Mouse (Mus musculus): ENCODE data around the gene Fbxl16. TPM values are rescaled to one million over a fixed set of nuclear protein-coding genes. Genes with fewer than 3 reads are reported as not detected.

Gene Fbxl16
- polyA plus RNA-seq, 1 experiment: 6.0 TPM

DNA sequence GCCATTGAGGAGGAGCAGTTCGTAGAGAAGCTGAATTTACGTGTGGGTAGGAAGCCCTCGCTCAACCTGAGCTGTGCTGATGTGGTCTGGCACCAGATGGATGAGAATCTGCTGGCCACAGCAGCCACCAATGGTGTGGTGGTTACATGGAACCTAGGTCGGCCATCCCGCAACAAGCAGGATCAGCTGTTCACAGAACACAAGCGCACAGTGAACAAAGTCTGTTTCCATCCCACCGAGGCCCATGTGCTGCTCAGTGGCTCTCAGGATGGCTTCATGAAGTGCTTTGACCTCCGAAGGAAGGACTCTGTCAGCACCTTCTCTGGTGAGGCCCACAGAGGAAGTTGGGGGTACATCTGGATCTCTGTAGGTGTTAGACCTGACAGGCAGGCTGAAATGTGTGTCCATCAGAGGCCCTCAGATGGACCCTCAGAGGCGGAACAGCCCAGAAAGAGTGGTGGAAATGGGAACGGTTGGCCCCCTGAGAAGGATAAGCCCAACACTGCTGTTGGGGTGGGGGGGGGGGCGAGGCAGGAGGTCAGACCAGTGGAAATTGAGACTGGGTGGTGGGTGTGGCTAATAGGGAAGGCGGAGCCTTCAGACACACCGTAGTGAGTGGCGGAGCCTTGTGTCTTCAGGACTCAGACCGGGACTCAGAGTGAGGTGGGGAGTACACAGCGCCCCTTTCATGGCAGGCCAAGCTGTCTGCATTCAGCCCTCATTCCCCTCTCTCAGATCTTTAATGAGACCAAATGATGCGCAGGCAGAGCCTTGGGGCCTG, 15.7 kb downstream of the Fbxl16 start:
- TF ChIP-seq MYOD1 (IDR thresholded peaks at IDR 0.05; ENCODE audit: control insufficient read depth in 1 of 3, insufficient read length in 2 of 3, low read depth in 2 of 3) (no peak), MYOG (IDR thresholded peaks at IDR 0.05; ENCODE audit: control insufficient read depth in 1 of 3, insufficient read depth in 1 of 3, insufficient read length in 2 of 3, low read depth in 2 of 3) (no peak), MAX (IDR thresholded peaks at IDR 0.05; ENCODE audit: low read depth) (no peak), USF1 (IDR thresholded peaks at IDR 0.05; ENCODE audit: low read depth) (no peak), TCF3 (IDR thresholded peaks at IDR 0.05; ENCODE audit: insufficient read length, low read depth) (no peak), POLR2AphosphoS2 (IDR thresholded peaks at IDR 0.05; ENCODE audit: insufficient read length, low read depth) (no peak), POLR2A (IDR thresholded peaks at IDR 0.05; ENCODE audit: insufficient read length, low read depth) (no peak), CEBPB (IDR thresholded peaks at IDR 0.05; ENCODE audit: insufficient read depth, poor library complexity, severe bottlenecking) (no peak), E2F4 (IDR thresholded peaks at IDR 0.05; ENCODE audit: insufficient read depth) (no peak), REST (IDR thresholded peaks at IDR 0.05; ENCODE audit: insufficient read depth, insufficient read length) (no peak), TCF12 (IDR thresholded peaks at IDR 0.05; ENCODE audit: insufficient read depth, poor library complexity, severe bottlenecking) (no peak), SRF (IDR thresholded peaks at IDR 0.05; ENCODE audit: control insufficient read depth, insufficient read length, low read depth) (no peak)
- Histone ChIP-seq H3K4me3 (peak overlapping the region; percentile 32), H3K27me3 (ENCODE audit: control insufficient read depth, insufficient read depth, insufficient read length) (no peaks in the 10 kb centered on the region), H3K4me2 (ENCODE audit: low read depth) (peak overlapping the region; percentile 88), H3K79me2 (ENCODE audit: control insufficient read depth, insufficient read depth) (peaks cover 5% of the 10 kb centered on the region), H3ac (ENCODE audit: control insufficient read depth, insufficient read length) (no peak overlapping the region), H3K36me3 (ENCODE audit: control insufficient read depth, insufficient read depth) (no peaks in the 10 kb centered on the region)

DNA sequence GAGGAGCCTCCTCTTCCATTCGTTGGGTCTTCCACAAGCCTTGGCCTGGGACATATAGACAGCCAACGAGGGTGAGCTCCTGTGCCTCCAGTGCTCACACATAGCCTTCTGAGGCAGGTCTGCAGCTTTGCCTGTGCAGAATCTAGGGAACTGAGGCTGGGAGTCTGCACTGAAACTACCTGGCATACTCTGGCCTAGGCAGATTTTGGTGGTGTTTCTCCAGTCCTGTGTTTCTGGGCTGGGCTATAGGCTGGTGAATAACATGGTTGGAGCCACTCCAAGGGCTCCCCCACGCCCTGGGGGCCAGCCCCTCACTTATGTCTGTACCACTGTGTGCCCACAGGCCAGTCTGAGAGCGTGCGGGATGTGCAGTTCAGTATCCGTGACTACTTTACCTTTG, 16.4 kb downstream of the Fbxl16 start:
- Histone ChIP-seq H3K27me3 (ENCODE audit: control insufficient read depth, insufficient read depth, insufficient read length) (no peaks in the 10 kb centered on the region), H3K79me2 (ENCODE audit: control insufficient read depth, insufficient read depth) (peaks cover 6% of the 10 kb centered on the region), H3K36me3 (ENCODE audit: control insufficient read depth, insufficient read depth) (no peaks in the 10 kb centered on the region), H3ac (ENCODE audit: control insufficient read depth, insufficient read length) (no peak overlapping the region), H3K4me3 (no peak overlapping the region), H3K4me2 (ENCODE audit: low read depth) (no peak overlapping the region)
- no peak for TF ChIP-seq TCF12 (IDR thresholded peaks at IDR 0.05; ENCODE audit: insufficient read depth, poor library complexity, severe bottlenecking)
- no peak for TF ChIP-seq POLR2AphosphoS2 (IDR thresholded peaks at IDR 0.05; ENCODE audit: insufficient read length, low read depth)
- TF ChIP-seq MYOD1 (IDR thresholded peaks at IDR 0.05; ENCODE audit: control insufficient read depth in 1 of 3, insufficient read length in 2 of 3, low read depth in 2 of 3): no peak
- no peak for TF ChIP-seq SRF (IDR thresholded peaks at IDR 0.05; ENCODE audit: control insufficient read depth, insufficient read length, low read depth)
- no peak for TF ChIP-seq USF1 (IDR thresholded peaks at IDR 0.05; ENCODE audit: low read depth)
- no peak for TF ChIP-seq CEBPB (IDR thresholded peaks at IDR 0.05; ENCODE audit: insufficient read depth, poor library complexity, severe bottlenecking)
- no peak for TF ChIP-seq TCF3 (IDR thresholded peaks at IDR 0.05; ENCODE audit: insufficient read length, low read depth)
- TF ChIP-seq POLR2A (IDR thresholded peaks at IDR 0.05; ENCODE audit: insufficient read length, low read depth): no peak
- no peak for TF ChIP-seq E2F4 (IDR thresholded peaks at IDR 0.05; ENCODE audit: insufficient read depth)
- no peak for TF ChIP-seq MAX (IDR thresholded peaks at IDR 0.05; ENCODE audit: low read depth)
- TF ChIP-seq MYOG (IDR thresholded peaks at IDR 0.05; ENCODE audit: control insufficient read depth in 1 of 3, insufficient read depth in 1 of 3, insufficient read length in 2 of 3, low read depth in 2 of 3): no peak
- no peak for TF ChIP-seq REST (IDR thresholded peaks at IDR 0.05; ENCODE audit: insufficient read depth, insufficient read length)

DNA sequence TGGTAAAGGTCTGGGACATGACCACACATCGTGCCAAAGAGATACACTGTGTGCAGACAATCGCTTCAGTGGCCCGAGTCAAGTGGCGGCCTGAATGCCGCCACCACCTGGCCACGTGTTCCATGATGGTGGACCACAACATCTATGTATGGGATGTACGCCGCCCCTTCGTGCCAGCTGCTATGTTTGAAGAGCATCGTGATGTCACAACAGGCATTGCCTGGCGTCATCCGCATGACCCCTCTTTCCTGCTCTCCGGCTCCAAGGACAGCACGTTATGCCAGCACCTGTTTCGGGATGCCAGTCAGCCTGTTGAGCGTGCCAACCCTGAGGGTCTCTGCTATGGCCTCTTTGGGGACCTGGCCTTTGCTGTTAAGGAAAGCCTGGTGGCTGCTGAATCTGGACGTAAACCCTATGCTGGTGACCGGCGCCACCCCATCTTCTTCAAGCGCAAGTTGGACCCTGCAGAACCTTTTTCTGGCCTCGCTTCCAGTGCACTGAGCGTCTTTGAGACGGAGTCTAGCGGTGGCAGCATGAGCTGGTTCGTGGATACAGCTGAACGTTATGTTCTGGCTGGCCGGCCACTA, 17.2 kb downstream of the Fbxl16 start:
- Histone ChIP-seq H3K27me3 (ENCODE audit: control insufficient read depth, insufficient read depth, insufficient read length) (no peaks in the 10 kb centered on the region), H3ac (ENCODE audit: control insufficient read depth, insufficient read length) (no peak overlapping the region), H3K79me2 (ENCODE audit: control insufficient read depth, insufficient read depth) (peaks cover 10% of the 10 kb centered on the region), H3K36me3 (ENCODE audit: control insufficient read depth, insufficient read depth) (no peaks in the 10 kb centered on the region), H3K4me2 (ENCODE audit: low read depth) (no peak overlapping the region), H3K4me3 (no peak overlapping the region)
- no peak for TF ChIP-seq REST (IDR thresholded peaks at IDR 0.05; ENCODE audit: insufficient read depth, insufficient read length)
- TF ChIP-seq MYOG (IDR thresholded peaks at IDR 0.05; ENCODE audit: control insufficient read depth in 1 of 3, insufficient read depth in 1 of 3, insufficient read length in 2 of 3, low read depth in 2 of 3): no peak
- no peak for TF ChIP-seq CEBPB (IDR thresholded peaks at IDR 0.05; ENCODE audit: insufficient read depth, poor library complexity, severe bottlenecking)
- TF ChIP-seq POLR2AphosphoS2 (IDR thresholded peaks at IDR 0.05; ENCODE audit: insufficient read length, low read depth): no peak
- TF ChIP-seq E2F4 (IDR thresholded peaks at IDR 0.05; ENCODE audit: insufficient read depth): no peak
- no peak for TF ChIP-seq MAX (IDR thresholded peaks at IDR 0.05; ENCODE audit: low read depth)
- no peak for TF ChIP-seq TCF12 (IDR thresholded peaks at IDR 0.05; ENCODE audit: insufficient read depth, poor library complexity, severe bottlenecking)
- no peak for TF ChIP-seq TCF3 (IDR thresholded peaks at IDR 0.05; ENCODE audit: insufficient read length, low read depth)
- TF ChIP-seq POLR2A (IDR thresholded peaks at IDR 0.05; ENCODE audit: insufficient read length, low read depth): no peak
- no peak for TF ChIP-seq MYOD1 (IDR thresholded peaks at IDR 0.05; ENCODE audit: control insufficient read depth in 1 of 3, insufficient read length in 2 of 3, low read depth in 2 of 3)
- TF ChIP-seq USF1 (IDR thresholded peaks at IDR 0.05; ENCODE audit: low read depth): no peak
- no peak for TF ChIP-seq SRF (IDR thresholded peaks at IDR 0.05; ENCODE audit: control insufficient read depth, insufficient read length, low read depth)

DNA sequence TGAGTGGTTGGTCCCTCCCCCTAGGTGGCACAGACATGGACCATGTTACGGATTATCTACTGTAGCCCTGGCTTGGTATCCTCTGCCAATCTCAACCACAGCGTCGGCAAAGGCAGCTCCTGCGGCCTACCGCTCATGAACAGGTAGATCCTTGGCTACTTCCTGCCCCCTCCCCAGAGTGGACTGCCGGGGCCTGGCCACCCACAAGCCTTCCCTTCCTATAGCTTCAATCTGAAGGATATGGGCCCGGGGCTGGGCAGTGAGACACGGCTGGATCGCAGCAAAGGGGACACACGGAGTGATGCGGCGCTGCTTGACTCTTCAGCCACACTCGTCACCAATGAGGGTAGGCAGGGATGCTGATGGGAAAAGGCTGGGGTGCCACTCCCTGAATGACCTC, 18.1 kb downstream of the Fbxl16 start:
- no peaks in the 10 kb centered on the region for H3K27me3 ChIP-seq (ENCODE audit: control insufficient read depth, insufficient read depth, insufficient read length)
- no peak overlapping the region for H3K4me2 ChIP-seq (ENCODE audit: low read depth)
- H3ac ChIP-seq (ENCODE audit: control insufficient read depth, insufficient read length): no peak overlapping the region
- TF ChIP-seq MYOD1 (IDR thresholded peaks at IDR 0.05; ENCODE audit: control insufficient read depth in 1 of 3, insufficient read length in 2 of 3, low read depth in 2 of 3): no peak
- no peak for TF ChIP-seq TCF12 (IDR thresholded peaks at IDR 0.05; ENCODE audit: insufficient read depth, poor library complexity, severe bottlenecking)
- no peak for TF ChIP-seq USF1 (IDR thresholded peaks at IDR 0.05; ENCODE audit: low read depth)
- no peak for TF ChIP-seq CEBPB (IDR thresholded peaks at IDR 0.05; ENCODE audit: insufficient read depth, poor library complexity, severe bottlenecking)
- no peak for TF ChIP-seq POLR2A (IDR thresholded peaks at IDR 0.05; ENCODE audit: insufficient read length, low read depth)
- no peak for TF ChIP-seq MYOG (IDR thresholded peaks at IDR 0.05; ENCODE audit: control insufficient read depth in 1 of 3, insufficient read depth in 1 of 3, insufficient read length in 2 of 3, low read depth in 2 of 3)
- no peak for TF ChIP-seq TCF3 (IDR thresholded peaks at IDR 0.05; ENCODE audit: insufficient read length, low read depth)
- no peak for TF ChIP-seq MAX (IDR thresholded peaks at IDR 0.05; ENCODE audit: low read depth)
- no peak for TF ChIP-seq REST (IDR thresholded peaks at IDR 0.05; ENCODE audit: insufficient read depth, insufficient read length)
- no peak for TF ChIP-seq E2F4 (IDR thresholded peaks at IDR 0.05; ENCODE audit: insufficient read depth)
- TF ChIP-seq SRF (IDR thresholded peaks at IDR 0.05; ENCODE audit: control insufficient read depth, insufficient read length, low read depth): no peak
- no peak for TF ChIP-seq POLR2AphosphoS2 (IDR thresholded peaks at IDR 0.05; ENCODE audit: insufficient read length, low read depth)
- H3K4me3 ChIP-seq: no peak overlapping the region
- H3K79me2 ChIP-seq (ENCODE audit: control insufficient read depth, insufficient read depth): peaks cover 19% of the 10 kb centered on the region
- H3K36me3 ChIP-seq (ENCODE audit: control insufficient read depth, insufficient read depth): no peaks in the 10 kb centered on the region

Data from myocyte (in vitro differentiated cells).